Mouse (Mus musculus) hindbrain, postnatal 0 days (tissue): ENCODE measurements around the gene Lrrc73. TPM values are rescaled to one million over a fixed set of nuclear protein-coding genes. Genes with fewer than 3 reads are reported as not detected.

Source experiments
- ATAC-seq: fragments of 200-750 bp; cut with Nextera tagmentation; 2 replicates; pipeline ENCODE4 v1.8.0; 2017; ENCODE audit warnings: mild to moderate bottlenecking, moderate TSS enrichment, moderate library complexity
- DNase-seq: peaks from one replicate; pipeline ENCODE4 v3.0.0-alpha.2; 2015; ENCODE audit warnings: low spot score
- H3K27ac ChIP-seq: fragments of 300-500 bp; sonication (generic); 2 replicates; pipeline ENCODE4 v1.5.1; 2014; ENCODE audit warnings: mild to moderate bottlenecking
- H3K27me3 ChIP-seq: fragments of 300-500 bp; sonication (generic); 2 replicates; pipeline ENCODE4 v1.6.1; 2014; ENCODE audit warnings: low read length, mixed read lengths; ENCODE audit not compliant: insufficient read depth
- H3K36me3 ChIP-seq: fragments of 300-500 bp; sonication (generic); 2 replicates; pipeline ENCODE4 v1.6.1; 2014; ENCODE audit warnings: low read length, mixed read lengths; ENCODE audit not compliant: insufficient read depth
- H3K4me1 ChIP-seq: fragments of 300-500 bp; sonication (generic); 2 replicates; pipeline ENCODE4 v1.6.1; 2014; ENCODE audit warnings: antibody characterized with exemption, low read length, mixed read lengths; ENCODE audit not compliant: insufficient read depth
- H3K4me2 ChIP-seq: fragments of 300-500 bp; sonication (generic); 2 replicates; pipeline ENCODE4 v1.6.1; 2014; ENCODE audit warnings: low read depth, mild to moderate bottlenecking, low read length, moderate library complexity, mixed read lengths
- H3K4me3 ChIP-seq: fragments of 300-500 bp; sonication (generic); 2 replicates; pipeline ENCODE4 v1.5.1; 2014; ENCODE audit warnings: low read length
- H3K9ac ChIP-seq: fragments of 300-500 bp; sonication (generic); replicated peaks from 2 replicates; pipeline ENCODE4 v1.6.1; 2014; ENCODE audit warnings: mild to moderate bottlenecking, low read length, moderate library complexity, mixed read lengths
- H3K9me3 ChIP-seq: fragments of 300-500 bp; sonication (generic); 2 replicates; pipeline ENCODE4 v1.6.1; 2016; ENCODE audit warnings: low read length, mixed read lengths
- CTCF ChIP-seq: IDR thresholded peaks from 2 replicates; pipeline ENCODE4 v1.5.1; 2016; ENCODE audit warnings: antibody characterized with exemption, control low read depth, low read depth
- WGBS: fragments of 180-500 bp; shearing (Covaris S2); extraction: QIAGEN DNeasy Blood & Tissue Kit; methylation state at CpG from one replicate; pipeline ENCODE4 v1.1.7; 2014; 5-methylcytosine and 5-hydroxymethylcytosine counted together
- polyA plus RNA-seq: library from polyadenylated mRNA; unstranded; fragments of >200 nt; fragmentation: Nextera tagmentation; extraction: Ambion mirVana; gene quantifications from 2 replicates; pipeline ENCODE4 v1.2.1, GENCODE M21; 2015
- total RNA-seq: library from RNA; depleted of rRNA; stranded (reverse); fragments of >200 nt; gene quantifications from 2 replicates; pipeline ENCODE4 v1.2.3, GENCODE M21; 2014

The Lrrc73 gene
- total and polyA plus RNA-seq, 2 experiments from 2014 or later, result 27.2 to 54.5 TPM

DNA sequence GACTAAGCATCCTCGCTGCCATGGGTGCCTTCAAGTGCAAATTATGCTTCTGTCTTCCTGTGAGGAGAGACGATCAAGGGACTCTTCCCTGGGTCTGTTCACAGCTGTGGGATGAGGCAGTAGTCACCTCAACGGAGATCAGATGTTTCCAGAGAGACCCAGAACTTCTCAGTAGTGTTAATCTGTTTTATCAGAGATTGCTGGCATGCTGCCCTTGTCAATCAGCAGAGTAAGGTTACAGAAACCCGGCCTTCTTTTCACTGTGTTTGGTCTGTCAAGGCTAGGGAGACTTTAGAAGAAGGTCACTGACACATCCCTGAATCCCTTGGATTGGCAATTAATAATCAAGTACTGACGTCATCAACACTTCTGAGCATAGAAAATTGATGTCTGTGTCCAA is 15.9 kb upstream of the Lrrc73 start:
- ATAC-seq (no peak), DNase-seq (no peak)
- no peak overlapping the region for H3K27ac ChIP-seq
- WGBS, result 81% methylated on average over 5 of the region's 5 CpGs
- H3K36me3 ChIP-seq, result peaks cover 76% of the 10 kb centered on the region
- no peaks in the 10 kb centered on the region for H3K27me3 ChIP-seq
- H3K9me3 ChIP-seq, result no peaks in the 10 kb centered on the region
- H3K4me2 ChIP-seq, result no peak overlapping the region
- no peak overlapping the region for H3K4me3 ChIP-seq
- no peak for TF ChIP-seq CTCF
- no peak overlapping the region for H3K9ac ChIP-seq
- no peaks in the 10 kb centered on the region for H3K4me1 ChIP-seq

DNA sequence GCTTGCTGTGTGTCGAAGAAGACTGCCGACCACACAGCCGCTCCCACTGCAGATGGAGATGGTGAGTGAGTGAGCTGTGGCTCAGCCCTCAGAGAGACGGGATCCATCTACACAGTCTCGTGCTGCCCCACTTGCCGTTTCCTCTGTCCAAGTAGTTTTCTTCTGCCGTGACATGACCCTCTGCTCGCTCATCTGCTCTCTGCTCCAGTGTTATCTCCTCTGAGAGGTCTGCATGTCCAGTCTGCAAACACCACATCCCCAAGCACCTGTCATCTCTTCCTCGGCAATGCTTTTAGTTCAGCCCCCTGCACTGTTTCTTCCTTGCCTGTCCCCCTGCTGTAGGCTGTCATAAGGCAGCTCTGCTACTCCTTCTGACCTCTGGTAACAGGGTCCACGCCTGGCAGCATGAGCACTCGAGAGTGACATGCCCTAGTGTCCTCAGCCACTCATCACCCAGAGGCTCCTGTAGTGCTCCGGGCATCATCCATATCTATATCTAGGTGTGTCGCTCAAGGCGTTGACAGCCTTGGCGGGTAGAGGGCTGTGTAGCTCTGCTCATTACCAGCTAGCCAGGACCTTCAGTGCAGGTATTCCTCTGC is 13.7 kb upstream of the Lrrc73 start:
- H3K4me2 ChIP-seq, result no peak overlapping the region
- H3K9ac ChIP-seq, result no peak overlapping the region
- H3K9me3 ChIP-seq, result no peaks in the 10 kb centered on the region
- no peaks in the 10 kb centered on the region for H3K27me3 ChIP-seq
- no peaks in the 10 kb centered on the region for H3K4me1 ChIP-seq
- WGBS, result 93% methylated on average over 15 of the region's 15 CpGs
- peaks cover 80% of the 10 kb centered on the region for H3K36me3 ChIP-seq
- TF ChIP-seq CTCF, result no peak
- no peak overlapping the region for H3K4me3 ChIP-seq
- ATAC-seq (no peak), DNase-seq (no peak)
- no peak overlapping the region for H3K27ac ChIP-seq

GRCm38 (mm10) chr17:46241471-46241870 is 11.9 kb upstream of the Lrrc73 start:
- Histone ChIP-seq H3K27ac (no peak overlapping the region), H3K9me3 (no peaks in the 10 kb centered on the region), H3K36me3 (peaks cover 87% of the 10 kb centered on the region), H3K27me3 (no peaks in the 10 kb centered on the region), H3K4me2 (no peak overlapping the region), H3K9ac (no peak overlapping the region), H3K4me3 (no peak overlapping the region), H3K4me1 (no peaks in the 10 kb centered on the region)
- ATAC-seq (no peak), DNase-seq (no peak)
- 83% methylated on average over 11 of the region's 11 CpGs for WGBS
- no peak for TF ChIP-seq CTCF

DNA sequence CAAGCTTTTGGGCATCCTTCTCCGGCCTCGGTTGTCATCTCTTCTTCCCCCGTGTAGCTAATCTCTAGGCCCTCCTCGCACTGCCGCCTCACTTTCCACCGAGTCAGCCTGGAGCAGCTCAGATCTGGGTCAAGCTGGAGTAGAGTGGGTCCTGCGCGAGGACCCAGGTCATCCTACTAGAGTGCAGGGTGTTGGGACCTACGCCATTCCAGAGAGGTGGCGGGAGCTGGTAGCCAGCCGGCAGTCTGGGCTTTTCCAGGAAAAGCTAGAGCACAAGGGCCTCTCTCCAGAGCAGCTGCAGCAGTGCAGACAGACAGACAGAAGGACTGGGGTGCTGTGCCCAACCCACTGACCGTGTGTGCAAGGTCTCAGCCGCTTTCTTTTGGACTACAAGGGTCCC is 11.1 kb upstream of the Lrrc73 start:
- no peak for ATAC-seq
- Histone ChIP-seq H3K4me2 (no peak overlapping the region), H3K4me3 (no peak overlapping the region), H3K27me3 (no peaks in the 10 kb centered on the region), H3K9ac (no peak overlapping the region), H3K9me3 (no peaks in the 10 kb centered on the region), H3K36me3 (peaks cover 79% of the 10 kb centered on the region), H3K27ac (no peak overlapping the region), H3K4me1 (peaks cover 5% of the 10 kb centered on the region; the same call in 1 of the 2 replicates)
- DNase-seq, result no peak
- WGBS, result 91% methylated on average over 13 of the region's 13 CpGs
- TF ChIP-seq CTCF, result no peak

DNA sequence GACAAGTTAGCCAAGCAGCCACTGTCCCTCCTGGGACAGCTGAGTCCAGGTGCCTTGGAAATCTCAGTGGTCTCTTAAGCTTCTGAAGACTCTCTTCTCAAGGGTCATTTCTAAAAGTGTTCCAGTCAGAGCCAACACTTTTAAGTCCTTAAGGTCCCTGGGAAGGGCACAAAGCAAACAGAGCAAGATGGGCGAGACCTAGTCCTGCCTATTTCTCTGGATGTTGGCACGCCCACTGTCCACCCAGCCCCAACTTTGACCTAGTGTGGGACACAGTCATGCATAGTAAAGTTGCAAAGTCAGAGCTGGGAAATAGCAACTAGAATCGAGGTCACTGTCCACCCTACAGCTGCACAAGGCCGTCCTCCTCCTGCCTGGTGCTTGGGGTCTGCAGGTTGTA is 10.3 kb upstream of the Lrrc73 start:
- DNase-seq, result no peak
- 89% methylated on average over 4 of the region's 4 CpGs for WGBS
- ATAC-seq, result no peak

DNA sequence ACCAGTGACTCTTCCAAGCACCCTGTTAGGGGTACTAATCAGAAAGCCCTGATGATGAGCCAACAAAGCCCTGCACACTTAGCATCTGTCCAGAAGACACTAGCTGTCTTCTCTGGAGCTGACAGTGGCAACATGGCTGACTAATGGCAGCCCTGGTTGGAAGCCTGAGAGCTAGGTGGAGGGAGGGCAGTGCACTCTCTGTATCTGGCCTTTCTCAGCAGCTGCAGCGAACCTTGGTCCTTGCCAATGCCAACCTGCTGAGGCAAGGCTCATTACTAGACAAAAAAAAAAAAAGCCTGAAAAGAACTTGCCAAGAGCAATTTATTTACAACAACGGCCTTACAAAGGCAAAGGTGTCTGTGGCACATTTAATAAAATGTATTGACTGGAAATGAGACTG is 9.7 kb upstream of the Lrrc73 start:
- H3K27ac ChIP-seq, result no peak overlapping the region
- no peak for ATAC-seq

More for the DNA sequence above, 10.3 kb upstream of the Lrrc73 start:
- Histone ChIP-seq H3K27me3 (no peaks in the 10 kb centered on the region), H3K27ac (no peak overlapping the region), H3K4me3 (no peak overlapping the region), H3K4me1 (peaks cover 5% of the 10 kb centered on the region; the same call in 1 of the 2 replicates), H3K9me3 (no peaks in the 10 kb centered on the region), H3K9ac (no peak overlapping the region), H3K4me2 (no peak overlapping the region), H3K36me3 (peaks cover 73% of the 10 kb centered on the region)
- TF ChIP-seq CTCF, result no peak

GRCm38 (mm10) chr17:46244579-46244978 is 8.8 kb upstream of the Lrrc73 start:
- H3K4me2 ChIP-seq, result no peak overlapping the region
- no peaks in the 10 kb centered on the region for H3K9me3 ChIP-seq
- no peak for TF ChIP-seq CTCF
- no peak overlapping the region for H3K27ac ChIP-seq
- no peak overlapping the region for H3K4me3 ChIP-seq
- WGBS, result 51% methylated on average over 10 of the region's 10 CpGs
- ATAC-seq, result no peak
- no peak overlapping the region for H3K9ac ChIP-seq
- H3K36me3 ChIP-seq, result peaks cover 62% of the 10 kb centered on the region
- peaks cover 14% of the 10 kb centered on the region for H3K4me1 ChIP-seq
- DNase-seq, result peak; percentile 39
- H3K27me3 ChIP-seq, result no peaks in the 10 kb centered on the region

More for the DNA sequence above, 9.7 kb upstream of the Lrrc73 start:
- no peak for DNase-seq
- H3K9ac ChIP-seq, result no peak overlapping the region
- TF ChIP-seq CTCF, result no peak
- peaks cover 7% of the 10 kb centered on the region for H3K4me1 ChIP-seq
- H3K4me3 ChIP-seq, result no peak overlapping the region
- peaks cover 67% of the 10 kb centered on the region for H3K36me3 ChIP-seq
- WGBS, result 57% methylated on average over 2 of the region's 2 CpGs
- H3K9me3 ChIP-seq, result no peaks in the 10 kb centered on the region
- no peak overlapping the region for H3K4me2 ChIP-seq
- no peaks in the 10 kb centered on the region for H3K27me3 ChIP-seq
